Mouse (Mus musculus) G1E (cell line): Measurements from ENCODE around the gene Cnpy4.

Source experiments
- CTCF ChIP-seq: IDR thresholded peaks from 2 replicates; pipeline ENCODE4 v1.5.1; 2012; ENCODE audit warnings: low read depth, low read length, inconsistent platforms, mixed read lengths
- GATA1 ChIP-seq: IDR thresholded peaks from 2 replicates; pipeline ENCODE4 v1.6.1; 2012; ENCODE audit warnings: borderline replicate concordance, low read length, inconsistent platforms, mixed read lengths

DNA sequence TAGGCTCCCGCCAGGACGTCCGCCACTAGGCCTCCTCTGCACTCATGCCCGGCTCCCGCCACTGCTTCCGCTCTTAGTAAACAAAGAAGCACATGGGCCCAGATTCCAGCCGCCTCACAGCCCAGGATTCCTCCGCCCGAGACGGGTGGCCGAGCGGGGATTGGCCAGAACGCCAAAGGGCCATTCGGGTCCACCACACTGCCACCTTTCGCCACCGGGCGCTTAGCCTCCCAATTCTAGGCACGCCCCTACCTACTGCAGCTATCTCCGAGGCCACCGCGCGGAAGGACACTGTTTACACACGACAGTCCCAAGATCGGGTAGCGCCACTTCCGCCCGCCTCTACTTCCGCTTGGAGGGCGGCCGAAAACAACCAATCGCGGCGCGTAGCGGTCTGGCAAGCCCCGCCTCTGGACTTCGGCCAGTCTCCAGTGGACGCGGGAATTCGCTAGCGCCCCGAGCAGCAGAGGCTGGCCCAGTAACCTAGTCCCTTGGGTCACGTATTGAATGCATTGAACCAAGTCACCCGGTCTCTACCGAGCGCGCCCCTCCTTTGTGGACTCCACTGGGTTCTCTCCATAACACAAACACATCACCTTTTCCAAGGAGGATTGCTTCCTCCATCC, 16.2 kb upstream of the Cnpy4 start:
- no peak for TF ChIP-seq CTCF
- TF ChIP-seq GATA1: no peak
